Mouse (Mus musculus) embryonic facial prominence, embryonic 15.5 days (tissue): ENCODE data around the gene Zfp382. TPM values are rescaled to one million over a fixed set of nuclear protein-coding genes. Genes with fewer than 3 reads are reported as not detected.
"Not testable (repeated sequence)": the region's sequence is repeated elsewhere in the genome, so short reads cannot be mapped to it uniquely, and the experiment has no call there.

ENCODE experiments used
- ATAC-seq: fragments of 200-750 bp; cut with Nextera tagmentation; 2 replicates; pipeline ENCODE4 v1.8.0; 2017; ENCODE audit warnings: low read depth, moderate TSS enrichment; ENCODE audit not compliant: insufficient number of reproducible peaks, low FRiP score, low TSS enrichment
- H3K27ac ChIP-seq: fragments of 300-500 bp; sonication (generic); replicated peaks from 2 replicates; pipeline ENCODE4 v1.5.1; 2015; ENCODE audit warnings: mild to moderate bottlenecking, inconsistent platforms
- H3K27me3 ChIP-seq: fragments of 300-500 bp; sonication (generic); 2 replicates; pipeline ENCODE4 v1.6.1; 2015; ENCODE audit warnings: inconsistent platforms
- H3K36me3 ChIP-seq: fragments of 300-500 bp; sonication (generic); 2 replicates; pipeline ENCODE4 v1.6.1; 2015; ENCODE audit warnings: mild to moderate bottlenecking, inconsistent platforms
- H3K4me1 ChIP-seq: fragments of 300-500 bp; sonication (generic); 2 replicates; pipeline ENCODE4 v1.6.1; 2015; ENCODE audit warnings: inconsistent platforms
- H3K4me2 ChIP-seq: fragments of 300-500 bp; sonication (generic); replicated peaks from 2 replicates; pipeline ENCODE4 v1.6.1; 2015; ENCODE audit warnings: mild to moderate bottlenecking, inconsistent platforms
- H3K4me3 ChIP-seq: fragments of 300-500 bp; sonication (generic); replicated peaks from 2 replicates; pipeline ENCODE4 v1.5.1; 2015; ENCODE audit warnings: mild to moderate bottlenecking, inconsistent platforms
- H3K9ac ChIP-seq: fragments of 300-500 bp; sonication (generic); 2 replicates; pipeline ENCODE4 v1.6.1; 2015; ENCODE audit warnings: inconsistent platforms
- H3K9me3 ChIP-seq: fragments of 300-500 bp; sonication (generic); replicated peaks from 2 replicates; pipeline ENCODE4 v1.6.1; 2016; ENCODE audit warnings: inconsistent platforms
- WGBS: fragments of 180-500 bp; shearing (Covaris S2); methylation state at CpG from one replicate; pipeline ENCODE4 v1.1.7; 2015; 5-methylcytosine and 5-hydroxymethylcytosine counted together
- polyA plus RNA-seq: library from polyadenylated mRNA; unstranded; fragments of >200 nt; fragmentation: Nextera tagmentation; extraction: Ambion mirVana; gene quantifications from 2 replicates; pipeline ENCODE4 v1.2.1, GENCODE M21; 2015

Zfp382 gene
- polyA plus RNA-seq, 1 experiment from 2014 or later: 15.4 TPM

DNA sequence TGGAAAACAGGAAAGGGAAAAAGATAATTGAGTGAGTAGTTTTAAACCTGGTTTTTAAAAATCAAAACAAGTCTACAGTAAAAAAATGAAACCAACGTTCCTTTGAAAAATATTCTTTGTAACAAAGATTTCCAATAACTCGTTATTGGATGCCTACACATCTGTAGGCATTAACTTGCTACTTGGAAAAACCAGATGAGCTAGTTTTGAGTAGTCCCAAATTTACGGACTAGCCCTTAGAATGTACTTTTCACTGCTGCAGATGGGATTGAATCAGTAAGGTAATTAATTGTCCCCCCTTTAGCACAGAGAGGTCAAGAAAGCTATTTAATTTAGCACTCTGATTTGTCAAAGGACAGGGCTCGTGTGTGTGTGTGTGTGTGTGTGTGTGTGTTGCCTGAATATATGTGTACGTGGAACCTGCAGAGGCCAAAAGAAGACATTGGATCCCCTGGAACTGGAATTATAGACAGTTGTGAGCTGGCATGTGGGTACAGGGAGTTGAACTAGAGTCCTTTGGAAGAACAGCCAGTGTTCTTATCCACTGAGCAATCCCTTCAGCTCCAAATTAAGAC is 26.1 kb upstream of the Zfp382 start:
- H3K36me3 ChIP-seq: peaks cover 24% of the 10 kb centered on the region
- 1% methylated on average over 5 of the region's 5 CpGs for whole genome bisulfite sequencing

DNA sequence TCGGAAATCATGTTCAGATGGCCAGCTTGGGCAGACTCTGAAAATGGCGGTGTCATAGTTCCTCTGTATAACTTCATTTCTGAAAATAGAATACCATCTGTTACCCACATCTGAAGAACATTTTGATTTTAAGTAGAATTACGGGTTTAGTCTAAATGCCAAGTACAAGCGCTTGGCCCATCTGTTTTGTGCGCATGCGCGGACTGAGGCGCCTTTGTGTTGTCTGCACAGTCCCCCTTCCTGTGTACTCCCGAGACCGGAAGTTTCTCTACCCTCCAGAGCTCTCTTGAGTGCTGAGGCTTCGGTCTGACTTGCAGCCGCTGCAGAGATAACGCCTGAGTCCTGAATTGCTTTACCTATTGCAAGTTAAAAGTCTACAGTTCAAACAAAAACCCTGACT is 22.4 kb upstream of the Zfp382 start:
- Histone ChIP-seq H3K9ac (no peak overlapping the region), H3K36me3 (peaks cover 55% of the 10 kb centered on the region), H3K4me2 (no peak overlapping the region), H3K27me3 (no peaks in the 10 kb centered on the region), H3K4me1 (peaks cover 13% of the 10 kb centered on the region), H3K4me3 (no peak overlapping the region), H3K9me3 (peaks cover 19% of the 10 kb centered on the region), H3K27ac (no peak overlapping the region)
- 88% methylated on average over 13 of the region's 13 CpGs for WGBS
- no peak for ATAC-seq

More for the DNA sequence above, 26.1 kb upstream of the Zfp382 start:
- peak overlapping the region; percentile 63 for H3K4me2 ChIP-seq
- H3K9ac ChIP-seq: peak overlapping the region; percentile 18
- peak overlapping the region; percentile 73 for H3K27ac ChIP-seq
- peaks cover 25% of the 10 kb centered on the region for H3K4me1 ChIP-seq
- no peak for ATAC-seq
- H3K4me3 ChIP-seq: peak overlapping the region; percentile 58
- H3K9me3 ChIP-seq: no peaks in the 10 kb centered on the region
- H3K27me3 ChIP-seq: no peaks in the 10 kb centered on the region

DNA sequence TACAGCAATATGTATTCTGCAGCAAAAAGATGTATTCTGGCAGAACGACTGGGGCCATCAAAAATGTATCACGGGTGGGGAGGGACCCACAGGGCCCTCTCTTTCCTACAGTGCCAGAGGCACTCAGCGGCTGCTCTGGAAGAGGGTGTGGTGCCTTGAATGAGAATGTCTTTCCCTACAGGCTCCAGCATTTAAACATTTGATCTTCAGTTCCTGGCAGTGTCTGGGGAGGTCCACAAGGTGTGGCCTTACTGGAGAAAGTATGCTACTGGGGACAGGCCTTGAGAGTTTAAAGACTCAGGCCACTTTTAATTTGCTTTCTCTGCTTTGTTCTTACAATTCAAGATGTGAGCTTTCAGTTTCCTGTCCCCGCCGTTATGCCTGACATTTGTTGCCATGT is 5.7 kb upstream of the Zfp382 start:
- Histone ChIP-seq H3K36me3 (peaks cover 6% of the 10 kb centered on the region; the same call in 1 of the 2 replicates), H3K9me3 (no peaks in the 10 kb centered on the region), H3K4me1 (no peaks in the 10 kb centered on the region), H3K27me3 (no peaks in the 10 kb centered on the region), H3K4me3 (no peak overlapping the region), H3K4me2 (no peak overlapping the region), H3K27ac (no peak overlapping the region), H3K9ac (no peak overlapping the region)
- no peak for ATAC-seq
- 90% methylated on average over 5 of the region's 5 CpGs for WGBS

DNA sequence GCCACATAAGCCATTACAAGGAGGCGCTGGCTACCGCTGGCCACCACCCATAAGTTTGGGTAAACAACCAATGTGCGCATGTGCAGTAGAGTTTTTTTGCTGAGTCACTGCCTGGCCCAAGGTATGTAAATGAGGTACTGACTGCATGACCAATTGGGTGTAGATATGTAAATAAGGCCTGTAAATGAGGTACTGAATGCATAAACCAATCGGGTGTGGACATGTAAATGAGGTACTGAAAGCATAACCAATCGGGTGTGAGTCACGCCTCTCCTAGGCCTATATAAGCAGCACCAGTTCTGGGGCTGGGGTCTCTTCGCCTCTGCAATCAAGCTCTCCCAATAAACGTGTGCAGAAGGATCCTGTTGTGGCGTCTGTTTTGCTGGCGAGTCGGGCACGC is 3.8 kb upstream of the Zfp382 start:
- H3K4me3 ChIP-seq, ATAC-seq, H3K9ac ChIP-seq, H3K4me2 ChIP-seq, H3K4me1 ChIP-seq, H3K27ac ChIP-seq, H3K27me3 ChIP-seq, H3K9me3 ChIP-seq, H3K36me3 ChIP-seq: not testable (repeated sequence)
- WGBS: 92% methylated on average over 12 of the region's 12 CpGs

DNA sequence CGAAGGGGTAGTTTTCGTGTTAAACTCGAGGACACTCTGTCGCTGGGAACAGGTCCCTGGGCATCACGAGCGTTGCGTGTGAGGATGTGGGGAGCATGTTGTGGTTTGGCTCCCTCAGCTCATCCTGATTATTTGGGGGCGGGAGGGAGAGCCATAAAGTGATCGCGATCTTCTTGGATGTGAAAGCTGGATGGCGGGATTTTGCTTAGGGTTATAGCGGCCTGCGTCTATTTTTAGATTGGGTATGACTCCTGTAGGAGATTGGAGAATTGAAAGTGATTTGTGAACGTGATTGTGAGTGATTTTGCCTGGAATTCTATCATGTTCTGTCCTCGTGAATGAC is 417 bp downstream of the Zfp382 start:
- peak; percentile 17; the same call in 1 of the 2 replicates for ATAC-seq
- peak overlapping the region; percentile 81 for H3K4me2 ChIP-seq
- no peaks in the 10 kb centered on the region for H3K4me1 ChIP-seq
- no peaks in the 10 kb centered on the region for H3K9me3 ChIP-seq
- H3K27me3 ChIP-seq: no peaks in the 10 kb centered on the region
- H3K27ac ChIP-seq: peak overlapping the region; percentile 89
- peak overlapping the region; percentile 76 for H3K9ac ChIP-seq
- 5% methylated on average over 15 of the region's 15 CpGs for WGBS
- peaks cover 9% of the 10 kb centered on the region for H3K36me3 ChIP-seq
- peak overlapping the region; percentile 77 for H3K4me3 ChIP-seq

DNA sequence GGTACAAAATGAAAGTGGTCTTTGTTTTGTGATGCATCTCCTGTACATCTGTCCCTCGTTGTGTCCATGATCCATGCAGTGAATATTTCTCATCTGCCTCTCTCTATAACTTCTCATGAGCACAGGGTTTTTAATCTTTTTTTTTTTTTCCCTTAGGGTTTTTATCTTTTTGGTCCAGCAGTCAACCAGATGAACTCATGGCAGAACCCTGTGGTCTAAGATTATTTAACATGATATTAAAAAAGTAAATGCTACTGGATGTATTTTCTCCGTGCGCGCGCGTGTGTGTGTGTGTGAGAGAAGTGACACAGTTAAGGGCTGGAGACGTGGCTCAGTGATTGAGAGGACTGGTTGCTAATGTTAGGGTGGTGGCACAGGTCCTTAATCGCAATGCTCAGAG is 8.2 kb downstream of the Zfp382 start:
- peaks cover 78% of the 10 kb centered on the region for H3K36me3 ChIP-seq
- no peak overlapping the region for H3K4me2 ChIP-seq
- no peak overlapping the region for H3K27ac ChIP-seq
- no peak overlapping the region for H3K4me3 ChIP-seq
- ATAC-seq: no peak
- H3K4me1 ChIP-seq: no peaks in the 10 kb centered on the region
- no peak overlapping the region for H3K9ac ChIP-seq
- no peaks in the 10 kb centered on the region for H3K27me3 ChIP-seq
- WGBS: 94% methylated on average over 8 of the region's 8 CpGs
- H3K9me3 ChIP-seq: 0 out of 2 replicates have a peak, but pooled peaks cover 4% of the 10 kb centered on the region

DNA sequence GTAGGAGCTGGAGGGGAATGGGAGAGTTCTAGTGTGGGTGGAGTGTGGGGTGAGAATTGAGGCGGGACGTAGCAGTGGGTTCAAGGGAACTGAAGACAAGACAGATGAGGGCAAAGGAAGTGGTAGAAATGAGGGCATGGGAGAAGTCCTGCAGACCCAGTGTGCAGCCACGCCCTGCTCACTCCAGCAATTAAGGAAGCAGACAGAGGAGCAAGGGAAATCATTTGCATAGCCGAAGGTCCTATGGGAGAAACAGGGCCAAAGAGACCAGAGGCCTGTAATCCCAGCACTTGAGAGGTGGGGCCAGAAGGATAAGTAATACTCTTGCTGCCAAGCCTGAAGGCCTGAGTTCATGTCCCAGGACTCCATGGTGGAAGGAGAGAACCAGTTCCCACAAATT is 10.7 kb downstream of the Zfp382 start:
- Histone ChIP-seq H3K4me2 (no peak overlapping the region), H3K9me3 (0 out of 2 replicates have a peak, but pooled peaks cover 4% of the 10 kb centered on the region), H3K4me3 (no peak overlapping the region), H3K27me3 (no peaks in the 10 kb centered on the region), H3K4me1 (no peaks in the 10 kb centered on the region), H3K9ac (no peak overlapping the region), H3K27ac (no peak overlapping the region), H3K36me3 (peaks cover 89% of the 10 kb centered on the region)
- ATAC-seq: no peak
- WGBS: 89% methylated on average over 4 of the region's 4 CpGs

DNA sequence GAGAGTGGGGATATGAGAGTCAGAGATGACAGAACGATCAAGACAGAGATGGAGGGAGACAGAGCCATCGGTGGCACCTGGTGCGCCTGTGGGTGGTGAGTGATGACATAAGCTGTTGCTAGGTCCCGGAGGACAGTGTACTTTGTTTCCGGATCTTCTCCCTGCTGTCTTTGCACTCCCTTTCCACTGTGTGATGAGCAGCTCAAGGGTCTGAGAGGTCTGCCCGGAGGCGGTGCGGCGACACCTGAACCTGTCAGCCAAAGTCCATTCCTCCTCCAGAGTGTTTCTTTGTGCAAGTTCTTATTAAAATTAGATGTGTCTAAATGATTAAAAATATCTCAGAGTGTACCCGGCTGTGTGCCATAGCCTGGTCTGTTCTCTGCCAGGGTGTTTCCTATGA is 15.1 kb downstream of the Zfp382 start:
- no peak overlapping the region for H3K27ac ChIP-seq
- ATAC-seq: no peak
- no peaks in the 10 kb centered on the region for H3K27me3 ChIP-seq
- H3K9me3 ChIP-seq: 0 out of 2 replicates have a peak, but pooled peaks cover 4% of the 10 kb centered on the region
- no peaks in the 10 kb centered on the region for H3K4me1 ChIP-seq
- H3K4me2 ChIP-seq: no peak overlapping the region
- 91% methylated on average over 10 of the region's 10 CpGs for WGBS
- H3K36me3 ChIP-seq: peaks cover 80% of the 10 kb centered on the region
- H3K9ac ChIP-seq: no peak overlapping the region
- H3K4me3 ChIP-seq: no peak overlapping the region

DNA sequence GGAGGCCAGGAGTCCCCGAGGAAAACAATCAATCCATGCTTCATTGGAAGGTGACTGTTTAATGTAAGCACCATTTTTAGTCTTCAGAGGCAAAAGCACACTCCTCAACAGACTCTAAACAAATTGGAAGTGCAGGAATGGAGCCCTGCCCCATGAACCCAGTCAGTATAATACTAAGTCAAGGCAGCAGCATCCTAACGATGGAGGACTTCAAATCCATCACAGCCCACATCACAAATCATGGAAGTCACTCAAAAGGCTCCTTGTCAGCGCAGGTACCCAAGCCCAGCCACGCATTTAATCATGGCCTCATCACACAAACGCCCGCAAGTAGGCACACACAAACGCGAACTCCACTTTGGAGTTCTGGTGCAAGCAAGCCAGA is 21.4 kb downstream of the Zfp382 start:
- ATAC-seq: peak; percentile 3; the same call in 1 of the 2 replicates
- whole genome bisulfite sequencing: 13% methylated on average over 8 of the region's 8 CpGs

DNA sequence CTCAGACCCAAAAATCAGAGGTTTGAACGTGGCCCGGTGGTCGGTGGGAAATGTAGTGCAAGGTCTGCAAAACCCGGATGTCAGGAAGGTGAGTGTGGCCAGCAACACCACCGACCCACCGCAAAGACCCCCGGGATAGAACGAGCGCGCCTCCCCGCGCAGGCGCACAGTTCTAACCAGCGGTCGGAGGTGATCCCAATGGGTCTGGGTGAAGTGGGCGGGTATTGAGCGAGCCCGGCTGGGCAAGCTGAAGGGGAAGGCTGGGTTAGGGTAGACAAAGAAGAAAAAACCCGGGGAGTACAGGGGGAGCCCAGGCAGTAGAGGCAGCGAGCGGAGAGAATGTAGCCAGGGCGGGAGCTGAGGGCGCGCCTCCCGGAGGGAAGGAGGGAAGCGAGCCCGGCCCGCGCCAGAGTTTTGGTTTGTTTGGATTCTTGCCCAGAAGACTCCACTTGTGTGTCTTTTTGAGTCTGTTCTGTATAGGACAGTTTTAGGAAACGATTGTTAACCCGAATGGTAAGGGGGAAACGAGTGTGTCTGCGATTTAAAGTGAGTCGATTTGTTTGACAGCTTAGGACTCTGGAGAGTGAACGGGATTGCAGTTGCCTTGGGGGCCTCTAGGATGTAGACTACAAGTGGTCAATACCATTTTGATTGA is 21.9 kb downstream of the Zfp382 start:
- peak; percentile 95 for ATAC-seq
- Histone ChIP-seq H3K4me3 (peak overlapping the region; percentile 52), H3K36me3 (peaks cover 51% of the 10 kb centered on the region), H3K4me1 (peaks cover 3% of the 10 kb centered on the region; the same call in 1 of the 2 replicates), H3K9me3 (peaks cover 3% of the 10 kb centered on the region; the same call in 1 of the 2 replicates), H3K4me2 (peak overlapping the region; percentile 49), H3K27me3 (no peaks in the 10 kb centered on the region), H3K9ac (peak overlapping the region; percentile 23), H3K27ac (peak overlapping the region; percentile 79)
- WGBS: 2% methylated on average over 35 of the region's 35 CpGs

More for the DNA sequence above, 21.4 kb downstream of the Zfp382 start:
- Histone ChIP-seq H3K4me1 (peaks cover 3% of the 10 kb centered on the region; the same call in 1 of the 2 replicates), H3K36me3 (peaks cover 51% of the 10 kb centered on the region), H3K9me3 (peaks cover 3% of the 10 kb centered on the region; the same call in 1 of the 2 replicates), H3K27me3 (no peaks in the 10 kb centered on the region), H3K9ac (no peak overlapping the region), H3K4me2 (peak overlapping the region; percentile 49), H3K4me3 (peak overlapping the region; percentile 52), H3K27ac (peak overlapping the region; percentile 79)

DNA sequence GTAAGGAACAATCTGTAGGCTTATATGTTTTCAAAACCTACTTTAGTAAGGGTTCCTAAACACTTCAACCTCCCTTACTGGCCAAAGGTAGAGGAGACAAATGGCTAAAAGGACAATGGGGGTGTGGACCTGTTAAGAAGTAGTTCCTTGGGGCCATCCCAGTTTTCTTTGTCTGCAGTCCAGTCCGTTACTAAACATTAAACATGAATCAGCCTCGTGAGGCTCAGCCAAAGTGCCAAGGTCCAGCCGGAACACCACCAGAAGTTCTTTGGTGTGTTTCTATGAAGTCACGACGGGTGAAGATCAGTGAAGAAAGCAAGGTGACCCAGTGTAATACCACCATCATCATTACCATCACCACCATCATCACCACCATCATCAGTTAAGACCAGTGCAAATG is 25.3 kb downstream of the Zfp382 start:
- H3K4me2 ChIP-seq: no peak overlapping the region
- H3K27me3 ChIP-seq: no peaks in the 10 kb centered on the region
- H3K4me1 ChIP-seq: peaks cover 3% of the 10 kb centered on the region; the same call in 1 of the 2 replicates
- no peak for ATAC-seq
- no peak overlapping the region for H3K4me3 ChIP-seq
- H3K36me3 ChIP-seq: peaks cover 54% of the 10 kb centered on the region
- H3K27ac ChIP-seq: no peak overlapping the region
- no peak overlapping the region for H3K9ac ChIP-seq
- H3K9me3 ChIP-seq: peaks cover 34% of the 10 kb centered on the region
- 91% methylated on average over 5 of the region's 5 CpGs for WGBS
